Mouse (Mus musculus): ENCODE results near the gene Sh3tc1. TPM values are rescaled to one million over a fixed set of nuclear protein-coding genes. Genes with fewer than 3 reads are reported as not detected.

Sh3tc1 gene
- total RNA-seq, 2 experiments from 2014 or later: 2.2 to 2.3 TPM

- no peak for DNase-seq
- intact Hi-C loops (cut with DNase I): no loop called here
Measured at GRCm38 (mm10) chr5:35652872-35653271, 86.9 kb downstream of the Sh3tc1 start.

DNA sequence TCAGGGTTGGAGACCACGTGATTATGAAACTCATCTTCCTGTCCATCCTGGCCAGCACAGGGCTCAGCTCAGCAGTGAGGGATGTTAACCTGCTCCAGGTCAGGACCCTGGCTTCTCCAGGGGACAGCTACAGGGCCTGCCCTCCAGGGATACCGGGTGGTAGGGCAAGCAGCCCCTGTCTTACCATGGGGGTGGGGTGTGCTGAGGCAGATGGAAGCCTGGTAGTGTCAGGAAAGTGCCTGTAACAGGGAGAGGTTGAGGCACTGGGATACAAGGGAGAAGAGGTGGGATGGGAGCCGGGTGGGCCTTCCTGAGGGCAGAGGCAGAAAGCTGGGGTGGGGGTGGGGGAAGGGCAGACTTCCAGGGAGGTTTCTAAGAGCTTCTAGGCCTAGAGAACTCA, 87.5 kb downstream of the Sh3tc1 start:
- DNase-seq: no peak
- intact Hi-C loops (cut with DNase I): no loop called here

DNA sequence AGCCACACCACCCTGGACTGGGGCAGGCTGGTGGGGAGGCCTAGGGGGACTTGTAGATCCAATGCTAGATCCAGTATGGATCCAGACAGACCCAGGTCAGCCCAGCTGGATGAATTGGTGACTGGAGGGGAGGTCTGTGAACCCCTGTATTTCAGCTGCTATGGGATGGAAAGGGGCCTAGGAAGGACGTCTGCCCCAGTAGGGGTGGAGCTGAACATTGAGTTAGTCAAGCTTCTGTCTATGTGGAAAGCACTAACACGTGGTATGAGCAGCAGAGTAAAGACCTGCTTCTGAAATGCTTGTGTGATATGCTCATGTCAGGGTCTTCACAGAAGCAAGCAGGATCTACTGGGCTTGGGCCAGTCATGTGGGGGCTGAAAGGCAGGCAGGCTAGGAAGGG, 91.6 kb downstream of the Sh3tc1 start:
- no peak for DNase-seq
- intact Hi-C loops (cut with DNase I): no loop called here

DNA sequence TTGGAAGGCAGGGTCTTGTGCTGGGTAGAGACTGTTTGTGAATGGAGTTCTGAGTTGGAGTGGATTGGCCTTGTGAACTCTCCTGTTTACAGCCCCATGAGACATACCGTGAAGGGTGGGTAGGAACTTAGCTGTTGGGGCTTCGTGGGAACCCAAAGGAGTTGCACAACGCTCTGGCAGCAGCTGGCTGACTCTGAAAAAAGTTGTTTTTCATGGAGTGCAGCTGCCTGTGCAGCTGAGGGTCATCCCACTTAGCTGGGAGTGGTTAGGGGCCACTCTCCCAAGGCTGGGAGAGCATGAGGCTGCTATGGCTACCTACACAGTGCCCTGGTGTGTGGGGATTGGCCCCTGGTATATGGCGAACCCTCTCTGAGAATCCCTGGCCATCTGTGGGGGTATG, 92.2 kb downstream of the Sh3tc1 start:
- intact Hi-C loops (cut with DNase I): no loop called here
- DNase-seq: no peak

Other genes with a start within 250 kb of the Sh3tc1 start
- 1 to 10 TPM; 1.9 to 3.3 TPM for gene Cpz, start 214.3 kb downstream of the Sh3tc1 start, total RNA-seq (2021)
- gene Trmt44, start 164.9 kb downstream of the Sh3tc1 start, total RNA-seq (2021): 10 to 100 TPM; 10.9 to 11.9 TPM
- gene Acox3, start 156.9 kb downstream of the Sh3tc1 start, total RNA-seq (2021): 10 to 100 TPM; 24.2 to 26.1 TPM
- 10 to 100 TPM; 14.9 to 17.1 TPM for gene Htra3, start 60.2 kb downstream of the Sh3tc1 start, total RNA-seq (2021)
- 10 to 100 TPM; 48.5 to 53.3 TPM for gene Ablim2, start 17.9 kb upstream of the Sh3tc1 start, total RNA-seq (2021)
- 100 to 1,000 TPM; 221 to 230 TPM for gene Afap1, start 153.3 kb upstream of the Sh3tc1 start, total RNA-seq (2021)

Measured in left cerebral cortex, postnatal 4 days (tissue).